Mouse (Mus musculus): ENCODE results near the gene Syna. TPM values are rescaled to one million over a fixed set of nuclear protein-coding genes. Genes with fewer than 3 reads are reported as not detected.
A peak's percentile ranks its signal among the peaks of the same experiment; 100 is the strongest.

Gene Syna
- total RNA-seq, 2 experiments from 2014 or later = 0.29 TPM; not detected in 1

DNA sequence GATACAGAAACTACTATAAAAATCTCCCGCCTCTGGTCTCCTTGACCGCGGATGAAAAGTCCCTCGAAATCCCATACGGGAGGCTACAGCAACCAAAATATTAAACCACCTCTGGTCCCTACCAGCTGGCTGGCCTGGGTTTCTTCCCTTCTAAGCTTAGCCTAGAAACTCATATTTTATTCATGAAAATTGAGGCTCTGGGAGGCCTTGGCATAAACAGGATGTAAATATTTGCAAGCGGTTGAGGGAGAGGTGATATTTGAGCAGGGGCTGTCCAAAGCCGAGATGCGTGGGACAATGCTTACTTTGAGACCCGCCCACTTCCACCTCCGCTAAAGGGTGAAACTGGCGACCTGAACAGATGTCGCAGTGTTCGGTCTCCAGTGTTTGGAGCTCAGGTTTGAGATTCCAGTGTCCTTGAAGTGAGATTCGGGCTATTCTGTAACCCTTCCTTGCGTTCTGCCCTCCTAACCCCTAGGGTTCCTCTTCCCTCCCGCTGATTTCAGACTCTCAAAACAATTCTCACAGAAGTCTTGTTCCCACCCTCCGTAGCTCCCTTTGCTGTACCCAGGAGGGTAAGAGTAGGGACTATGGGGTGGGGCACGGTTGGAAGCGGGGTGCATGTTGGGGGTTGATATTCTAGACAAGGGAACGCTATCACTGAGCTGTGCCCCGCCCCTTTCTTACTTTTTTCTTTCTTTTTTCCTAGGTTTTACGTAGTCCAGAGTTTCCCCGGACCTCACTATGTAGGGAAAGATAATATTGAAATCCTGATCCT is 11.9 kb upstream of the Syna start:
- peak; percentile 36 for DNase-seq
- intact Hi-C loops (cut with DNase I; ENCODE audit: low total_unique reads) = no loop called here

DNA sequence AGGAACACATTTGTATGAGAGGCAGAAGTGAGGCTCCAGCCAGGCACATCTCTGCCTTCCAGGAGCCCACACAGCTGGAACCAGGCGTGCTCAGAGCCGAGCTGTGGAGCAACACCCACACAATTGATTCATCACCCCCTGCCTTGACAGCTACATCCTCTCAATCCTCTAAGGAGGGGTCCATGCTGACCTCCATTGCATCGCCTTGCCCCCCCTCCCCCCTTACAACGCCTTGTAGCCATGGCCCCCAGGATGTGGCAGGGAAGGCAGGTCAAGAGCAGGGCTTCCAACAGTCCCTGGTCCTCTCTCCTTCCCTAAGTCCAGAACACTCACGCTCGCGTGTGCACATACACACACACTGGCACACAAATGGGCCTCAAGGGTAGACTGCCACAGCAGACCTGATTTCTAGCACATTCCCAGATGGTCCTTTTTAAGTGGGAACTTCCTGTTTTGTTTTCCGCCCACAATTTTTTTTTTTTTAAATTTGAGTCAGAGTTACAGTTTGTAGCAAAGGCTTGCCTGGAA is 9.1 kb upstream of the Syna start:
- no peak for DNase-seq
- intact Hi-C loops (cut with DNase I; ENCODE audit: low total_unique reads) = no loop called here

DNA sequence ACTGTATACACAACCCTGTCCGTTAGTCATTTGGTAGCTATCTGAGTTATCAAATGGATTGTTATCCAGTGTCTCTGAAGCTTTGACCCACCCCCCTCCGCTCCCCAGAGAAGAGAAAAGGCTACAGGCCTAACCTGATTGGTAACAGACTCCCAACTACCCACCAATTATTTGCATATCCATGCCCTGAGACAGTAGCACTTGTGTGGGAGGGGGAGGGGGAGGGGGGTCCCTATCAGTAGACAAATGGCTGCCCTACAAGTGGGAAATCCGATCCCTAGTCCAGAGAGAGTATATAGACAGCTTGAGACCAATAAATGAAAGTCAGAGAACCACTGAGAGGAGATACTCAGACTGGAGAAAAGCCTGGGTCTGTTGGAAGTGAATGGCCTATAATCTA is 8.1 kb upstream of the Syna start:
- intact Hi-C loops (cut with DNase I; ENCODE audit: low total_unique reads) = no loop called here
- no peak for DNase-seq

DNA sequence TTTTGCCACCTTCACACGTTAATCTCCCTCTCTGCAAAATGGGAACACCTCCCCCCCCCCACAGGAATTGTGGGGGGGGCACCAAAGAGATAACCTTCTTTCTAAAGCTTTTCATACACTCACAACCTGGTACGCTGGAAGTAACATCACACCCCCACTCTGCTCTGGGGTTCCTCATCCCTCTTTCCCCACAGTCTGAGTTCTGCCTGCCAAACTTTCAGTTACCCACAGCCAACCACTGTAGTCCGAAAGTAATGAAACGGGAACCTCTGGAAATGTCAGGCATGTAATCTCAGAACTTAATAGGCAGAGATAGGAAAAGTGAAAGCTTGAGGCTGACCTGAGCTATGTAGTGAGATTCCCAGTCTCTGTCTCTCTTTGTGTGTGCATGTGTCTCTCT is 7.5 kb upstream of the Syna start:
- intact Hi-C loops (cut with DNase I; ENCODE audit: low total_unique reads) = no loop called here

DNA sequence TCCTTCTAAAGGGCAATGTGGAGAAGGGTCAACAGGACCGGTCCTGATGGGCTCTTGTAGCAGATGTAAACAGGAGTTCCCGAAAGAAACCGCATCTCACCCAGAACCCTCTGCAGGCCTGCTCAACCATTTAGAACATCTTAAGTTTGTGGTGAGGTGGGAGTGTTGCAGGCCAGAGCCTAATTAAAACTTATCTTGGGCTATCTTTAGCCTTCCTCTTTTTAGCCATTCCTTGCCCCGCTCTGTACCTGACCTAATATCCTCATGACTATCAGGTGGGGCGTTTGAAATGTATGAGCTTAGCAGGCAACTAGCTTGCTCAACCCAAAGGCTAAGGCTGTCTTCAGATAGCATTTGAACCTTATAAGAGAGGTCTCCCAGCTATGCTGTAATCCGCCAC is 5.7 kb upstream of the Syna start:
- intact Hi-C loops (cut with DNase I; ENCODE audit: low total_unique reads) = no loop called here
- DNase-seq = no peak

More for the DNA sequence above, 7.5 kb upstream of the Syna start:
- no peak for DNase-seq

DNA sequence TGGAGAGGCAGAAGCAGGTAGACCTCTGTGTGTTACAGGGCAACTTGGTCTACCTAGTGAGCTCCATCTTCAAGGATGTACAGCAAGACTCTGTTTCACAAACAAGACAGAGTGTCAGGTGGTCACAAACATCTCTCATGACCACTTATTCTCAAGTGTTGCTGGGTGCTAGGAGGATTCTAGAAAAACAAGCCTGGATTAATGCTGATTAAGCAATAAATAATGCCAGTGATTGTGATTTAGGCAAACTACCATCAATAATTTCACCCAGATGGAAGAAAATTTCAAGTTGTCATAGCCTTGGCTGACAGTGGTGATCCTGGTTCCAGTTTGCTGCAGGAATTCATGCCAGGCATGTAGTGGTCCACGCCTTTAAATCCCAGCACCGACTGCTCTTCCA is 4.3 kb upstream of the Syna start:
- intact Hi-C loops (cut with DNase I; ENCODE audit: low total_unique reads) = no loop called here

DNA sequence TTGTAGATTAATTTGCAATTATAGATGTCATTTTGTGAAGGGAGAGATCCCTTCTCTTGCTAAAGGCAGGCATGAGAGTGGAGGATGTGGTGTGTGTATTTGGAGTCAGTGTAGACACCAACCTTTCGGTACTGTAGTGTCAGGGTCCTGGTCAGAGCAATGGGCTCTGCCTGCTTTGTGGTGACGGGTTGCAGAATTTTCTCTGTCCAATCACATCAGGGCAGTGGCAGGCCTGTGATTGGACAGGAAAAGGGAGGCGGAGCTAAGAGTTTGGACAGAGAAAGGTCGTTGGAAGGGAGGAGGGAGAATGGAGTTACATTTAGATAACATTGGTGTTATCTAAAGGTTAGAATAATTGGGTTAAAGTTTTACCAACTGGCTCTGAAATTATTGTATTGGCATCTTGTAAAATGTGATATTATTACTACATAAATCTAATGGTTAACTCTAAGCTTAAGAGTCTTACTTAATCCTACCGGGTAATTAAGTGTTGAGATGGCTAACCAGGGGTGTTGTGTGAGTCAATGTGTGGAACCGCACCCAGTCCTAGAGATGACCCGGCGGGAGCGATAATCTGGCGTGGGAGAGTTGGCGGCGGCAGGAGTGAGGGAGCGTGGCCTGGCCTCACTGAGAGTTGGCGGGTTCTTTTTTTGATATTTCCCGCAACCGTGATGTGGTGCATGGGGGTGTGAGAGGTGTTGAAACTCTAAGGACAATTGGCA is 640 bp upstream of the Syna start:
- intact Hi-C loops (cut with DNase I; ENCODE audit: low total_unique reads) = no loop called here
- no peak for DNase-seq

More for the DNA sequence above, 4.3 kb upstream of the Syna start:
- no peak for DNase-seq

DNA sequence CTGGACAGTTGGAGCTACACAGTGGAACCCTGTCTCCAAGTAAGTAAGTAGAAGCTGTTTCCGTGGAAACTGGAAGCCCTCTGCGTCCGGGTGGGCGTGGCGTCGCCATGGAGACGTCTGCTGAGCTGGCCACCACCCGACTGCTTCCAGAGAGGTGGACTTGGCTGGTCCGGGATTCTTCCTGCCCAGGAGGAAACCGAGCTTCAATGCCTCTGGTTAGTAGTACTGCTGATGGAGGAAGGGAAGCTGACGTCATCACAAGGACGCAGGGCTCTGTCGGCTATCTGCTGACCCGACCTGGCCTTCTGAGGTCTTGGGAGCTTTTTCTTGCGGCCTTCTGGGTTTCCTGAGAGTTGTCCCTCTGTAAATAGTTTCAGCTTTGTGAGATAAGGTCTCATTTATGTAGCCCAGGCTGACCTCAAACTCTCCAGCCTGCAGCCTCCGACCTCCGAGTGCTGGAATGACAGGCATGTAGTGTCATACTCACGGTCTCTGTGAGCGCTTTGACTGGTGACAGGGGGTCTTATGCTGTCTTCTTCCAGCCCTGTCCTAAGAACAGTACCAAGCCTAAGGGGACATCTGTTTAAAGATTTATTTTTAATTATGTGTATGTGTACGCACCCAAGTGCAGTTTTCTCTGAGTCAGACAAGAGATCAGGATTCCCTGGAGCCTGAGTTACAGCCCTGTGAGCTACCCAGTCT is 4.4 kb downstream of the Syna start:
- intact Hi-C loops (cut with DNase I; ENCODE audit: low total_unique reads) = no loop called here
- peak; percentile 76 for DNase-seq

DNA sequence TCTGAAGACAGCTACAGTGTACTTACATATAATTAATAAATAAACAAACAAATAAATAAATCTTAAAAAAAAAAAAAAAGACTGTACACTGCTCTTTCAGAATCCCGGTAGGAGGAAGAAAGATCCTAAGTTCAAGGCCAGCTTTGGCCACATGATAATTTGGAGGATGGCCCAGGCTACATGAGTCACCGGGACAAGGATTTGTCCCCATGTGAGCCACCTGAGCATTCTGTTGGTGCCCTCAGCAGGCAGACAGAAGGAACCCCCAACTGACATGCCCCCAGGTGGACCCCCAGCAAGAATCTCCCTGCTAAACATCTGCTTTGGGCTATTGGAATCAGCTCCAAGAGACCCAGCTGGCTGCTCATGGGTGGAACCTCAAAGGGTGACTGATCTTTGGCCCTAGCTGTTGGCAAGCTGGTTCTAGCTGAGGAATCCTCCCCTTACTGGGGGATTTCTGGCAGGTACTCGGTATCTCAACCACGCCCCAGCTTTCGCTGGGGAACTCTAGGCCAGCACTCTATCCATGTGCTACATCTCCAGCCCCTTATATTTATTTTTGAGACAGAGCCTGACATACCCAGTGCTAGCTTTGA is 5.9 kb downstream of the Syna start:
- intact Hi-C loops (cut with DNase I; ENCODE audit: low total_unique reads) = no loop called here
- no peak for DNase-seq

DNA sequence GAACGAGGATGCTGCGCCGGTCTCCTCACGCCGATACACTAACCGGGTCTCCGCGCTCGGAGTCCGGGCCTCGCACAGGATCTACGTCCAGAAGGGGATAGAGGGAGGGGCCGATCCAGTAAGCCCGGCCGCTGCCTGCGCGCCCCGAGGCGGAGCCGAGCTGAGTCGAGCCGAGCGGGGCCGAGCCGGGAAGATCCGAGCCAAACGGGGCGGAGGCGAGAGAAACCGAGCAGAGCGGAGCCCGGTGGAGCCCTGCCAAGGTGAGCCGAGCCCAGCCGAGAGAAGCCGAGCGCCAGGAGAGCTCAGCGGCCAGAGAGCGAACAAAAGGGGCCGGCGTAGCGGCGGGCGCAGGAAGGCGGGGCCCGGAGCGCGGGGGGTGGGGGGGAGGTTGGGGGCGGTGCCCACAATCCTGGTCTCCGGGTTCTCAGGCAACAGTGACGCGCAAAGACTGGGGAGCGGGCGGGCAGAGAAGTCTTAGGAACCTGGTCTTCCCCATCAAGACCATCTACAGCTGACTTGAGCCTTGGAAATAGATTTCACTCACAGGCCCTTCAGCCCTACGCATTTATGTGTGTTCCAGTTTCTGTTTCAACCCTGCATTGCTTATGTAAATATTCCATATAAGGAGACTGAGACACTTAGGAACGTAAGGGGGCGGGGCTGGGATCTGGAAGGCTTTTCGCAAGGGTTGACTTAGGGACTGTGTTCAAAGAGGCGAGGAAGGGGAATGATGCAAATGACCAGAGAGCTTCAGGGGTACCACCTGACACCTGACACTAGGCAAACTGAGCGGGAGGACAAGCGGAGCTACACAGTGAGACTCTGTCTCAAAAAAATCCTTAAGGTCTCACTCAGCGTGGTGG is 7.6 kb downstream of the Syna start, which contains the start of gene Clip2:
Clip2 (minus strand) TSS at position 325 of the 863 bp plus-strand sequence.
- peak; percentile 99 for DNase-seq
- intact Hi-C loops (cut with DNase I; ENCODE audit: low total_unique reads) = no loop called here

DNA sequence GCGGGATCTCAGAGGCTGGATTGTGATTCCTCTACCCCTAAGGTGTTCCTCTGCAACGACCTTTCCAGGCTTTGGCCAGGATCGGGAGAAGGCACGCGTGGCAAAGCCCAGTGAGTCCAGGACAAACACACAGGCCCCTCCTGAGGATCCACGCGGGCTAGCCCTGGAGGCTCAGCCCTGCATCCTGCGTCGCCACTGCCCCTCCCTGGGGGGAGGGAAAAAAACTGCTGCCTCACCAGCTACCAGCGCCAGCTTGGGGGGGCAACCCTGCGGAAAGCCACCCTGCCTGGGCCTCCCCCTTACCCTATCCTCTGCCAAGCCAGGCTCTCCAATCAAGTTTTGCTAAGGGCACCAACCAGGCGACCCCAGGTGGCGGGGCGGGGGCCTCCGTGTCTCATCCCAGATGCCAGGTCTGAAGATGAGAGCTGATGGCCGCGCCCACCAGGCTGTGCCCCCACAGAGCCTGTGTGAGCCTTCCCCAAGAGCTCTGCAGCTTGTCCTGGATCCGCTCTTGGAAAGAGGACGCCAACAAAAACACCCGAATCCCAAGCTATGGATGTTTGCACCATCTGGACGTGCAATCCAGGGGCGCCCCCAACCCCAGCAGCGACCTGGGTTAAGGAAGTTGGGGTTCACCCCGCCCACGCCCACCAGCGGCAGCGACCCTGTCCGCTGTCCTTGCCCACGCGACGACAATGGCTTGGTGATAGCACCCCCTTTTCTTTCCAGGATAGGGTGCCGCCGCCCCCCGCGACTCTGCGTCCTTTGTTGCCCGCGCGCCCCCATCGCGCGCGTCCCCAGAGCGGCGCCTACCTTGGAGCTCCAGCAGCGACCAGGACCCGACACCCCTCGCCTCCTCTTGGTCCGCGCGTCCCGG is 8.5 kb downstream of the Syna start:
- DNase-seq = peak; percentile 47
- intact Hi-C loops (cut with DNase I; ENCODE audit: low total_unique reads) = no loop called here

DNA sequence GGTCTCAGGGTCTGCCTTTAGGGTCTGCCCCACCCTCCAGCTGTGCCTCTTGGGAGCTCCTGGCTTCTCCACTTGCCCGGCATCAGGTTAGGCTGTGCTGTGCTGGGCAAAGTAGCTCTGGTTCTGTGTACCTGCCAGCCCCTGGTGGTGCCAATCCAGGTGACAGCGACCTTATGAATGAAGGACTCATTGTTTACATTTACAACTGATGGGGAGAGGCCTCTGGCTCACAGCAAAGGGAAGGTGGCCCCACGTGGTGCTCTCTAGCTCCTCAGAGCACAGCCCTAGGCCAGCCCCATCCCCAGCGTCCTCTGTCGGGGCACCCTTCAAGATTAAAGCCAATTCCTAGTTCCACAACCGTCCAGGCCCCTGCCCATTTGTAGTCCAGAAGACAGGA is 9.1 kb downstream of the Syna start:
- no peak for DNase-seq
- intact Hi-C loops (cut with DNase I; ENCODE audit: low total_unique reads) = no loop called here

DNA sequence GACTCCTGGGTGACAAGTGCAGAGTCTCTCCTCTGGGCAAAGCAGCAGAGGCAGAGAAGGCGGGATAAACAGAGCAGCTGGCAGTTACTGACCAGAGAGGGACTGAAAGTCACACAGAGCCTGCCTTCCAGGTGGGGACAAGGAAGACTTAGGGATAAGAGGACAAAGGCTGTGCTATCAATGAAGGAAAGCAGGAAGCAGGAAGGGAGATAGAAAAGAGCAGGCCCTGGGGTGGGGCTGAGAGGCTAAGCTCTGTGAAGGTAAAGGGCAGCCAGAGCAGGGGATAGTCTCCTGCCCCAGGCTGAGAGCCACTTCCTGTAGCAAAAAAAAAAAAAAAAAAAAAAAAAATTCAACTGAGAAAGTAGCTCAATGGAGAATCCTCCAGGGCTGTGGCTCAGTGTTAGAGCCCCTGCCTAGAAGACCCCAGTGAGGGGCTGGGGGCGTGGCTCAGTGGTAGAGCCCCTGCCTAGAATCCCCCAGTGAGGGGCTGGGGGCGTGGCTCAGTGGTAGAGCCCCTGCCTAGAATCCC is 10.3 kb downstream of the Syna start:
- no peak for DNase-seq
- intact Hi-C loops (cut with DNase I; ENCODE audit: low total_unique reads) = no loop called here

DNA sequence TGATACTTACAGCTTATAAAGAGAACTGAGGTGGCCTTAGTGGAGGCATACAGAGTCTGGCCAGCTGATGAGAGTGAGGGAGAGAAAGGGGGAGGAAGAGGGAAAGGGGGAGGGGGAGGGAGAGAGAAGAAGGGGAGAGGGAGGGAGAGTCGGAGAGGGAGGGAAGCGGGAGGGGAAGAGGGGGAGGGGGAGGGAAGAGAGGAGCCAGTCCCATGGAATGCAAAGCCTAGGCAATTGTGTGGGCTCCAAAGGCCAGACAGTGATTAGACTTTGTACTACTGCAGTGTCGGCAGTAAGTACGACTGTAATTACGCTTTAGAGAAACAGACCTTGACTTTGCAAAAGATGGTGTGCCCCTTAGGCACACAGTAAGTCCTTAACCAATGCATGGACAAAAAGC is 11.7 kb downstream of the Syna start:
- DNase-seq = no peak
- intact Hi-C loops (cut with DNase I; ENCODE audit: low total_unique reads) = no loop called here

DNA sequence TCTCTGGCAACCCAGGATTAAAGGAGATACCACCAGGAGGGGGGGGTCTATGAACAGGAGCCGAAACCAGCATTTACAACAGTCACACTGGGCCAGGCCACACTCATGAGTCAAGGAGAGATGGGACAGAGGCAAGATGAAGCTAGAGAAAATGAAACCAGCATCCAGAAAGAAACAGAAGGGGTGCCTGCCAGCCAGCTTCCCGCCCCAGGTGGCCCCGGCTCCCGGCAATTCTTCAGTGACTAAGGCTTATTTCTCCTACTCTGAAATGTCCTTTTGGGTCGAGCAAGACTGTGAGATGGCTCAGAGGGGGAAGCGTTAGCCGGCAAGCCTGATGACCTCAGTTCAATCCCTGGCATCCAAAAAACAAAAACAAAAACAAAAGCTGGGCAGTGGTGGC is 13.2 kb downstream of the Syna start:
- intact Hi-C loops (cut with DNase I; ENCODE audit: low total_unique reads) = no loop called here
- DNase-seq = no peak

DNA sequence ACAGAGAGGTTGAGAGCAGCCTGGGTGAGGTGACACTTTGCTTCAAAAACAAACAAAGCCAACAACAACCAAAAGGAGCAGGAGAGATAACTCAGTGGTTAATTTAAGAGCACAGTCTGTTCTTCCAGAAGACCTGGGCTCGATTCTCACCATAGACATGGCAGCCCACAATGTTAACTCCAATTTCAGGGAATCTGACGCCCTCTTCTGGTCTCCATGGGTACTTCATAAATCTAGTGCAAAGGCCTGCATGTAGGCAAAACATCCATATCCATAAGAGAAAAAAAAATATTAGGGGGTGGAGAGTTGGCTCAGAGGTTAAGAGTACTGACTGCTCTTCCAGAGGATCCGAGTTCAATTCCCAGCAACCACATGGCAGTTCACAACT is 14.7 kb downstream of the Syna start:
- intact Hi-C loops (cut with DNase I; ENCODE audit: low total_unique reads) = no loop called here
- DNase-seq = no peak

DNA sequence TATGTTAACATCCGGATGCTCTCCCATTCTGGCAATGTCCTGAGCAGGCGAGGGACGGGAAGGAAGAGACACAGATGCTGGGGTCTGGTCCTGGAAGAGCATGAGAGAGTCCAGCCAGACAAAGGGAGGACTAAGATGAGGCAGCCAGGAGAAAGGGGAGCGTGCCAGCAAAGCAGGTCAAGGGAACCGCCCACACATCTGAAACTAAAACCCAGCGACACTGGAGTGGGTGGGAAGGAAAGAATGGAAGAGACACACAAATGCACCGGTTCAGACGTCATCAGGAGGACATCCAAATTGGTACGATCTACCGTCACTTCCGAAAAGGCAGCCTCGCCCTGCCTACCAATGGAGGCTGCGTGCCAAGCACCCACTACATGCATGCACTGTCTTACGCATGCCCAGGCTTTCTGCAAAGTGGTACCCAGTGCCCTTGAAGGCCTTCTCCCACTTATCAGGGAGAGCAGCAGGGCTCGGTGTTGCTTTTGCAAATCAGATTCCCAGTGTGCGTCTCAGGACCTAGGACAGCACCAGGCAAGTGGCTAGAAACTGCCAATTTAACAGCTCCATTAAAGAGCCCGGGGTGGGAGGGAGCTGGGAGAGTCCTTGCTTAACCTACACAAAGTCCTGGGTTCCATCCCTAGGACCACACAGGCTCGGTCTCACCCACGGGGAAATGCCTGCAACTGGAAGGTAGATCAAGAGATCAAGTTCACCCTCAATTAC is 15.3 kb downstream of the Syna start:
- intact Hi-C loops (cut with DNase I; ENCODE audit: low total_unique reads) = no loop called here

More for the DNA sequence above, 15.3 kb downstream of the Syna start:
- DNase-seq = peak; percentile 34
